Mouse (Mus musculus) liver, embryonic 11.5 days (tissue): Measurements from ENCODE around the gene Erbb3. TPM values are rescaled to one million over a fixed set of nuclear protein-coding genes. Genes with fewer than 3 reads are reported as not detected.
"Not testable (repeated sequence)": the region's sequence is repeated elsewhere in the genome, so short reads cannot be mapped to it uniquely, and the experiment has no call there.

Source experiments
- ATAC-seq: fragments of 200-750 bp; cut with Nextera tagmentation; replicated peaks from 2 replicates; pipeline ENCODE4 v1.8.0; 2017; ENCODE audit warnings: moderate number of reproducible peaks, mild to moderate bottlenecking, moderate TSS enrichment, moderate library complexity; ENCODE audit not compliant: low FRiP score
- DNase-seq: peaks from one replicate; pipeline ENCODE4 v3.0.0-alpha.2; 2017; ENCODE audit warnings: low spot score
- H3K27ac ChIP-seq: fragments of 300-500 bp; sonication (generic); 2 replicates; pipeline ENCODE4 v1.5.1; 2014; ENCODE audit warnings: mild to moderate bottlenecking, low read depth, low read length, control low read depth
- H3K27me3 ChIP-seq: fragments of 300-500 bp; sonication (generic); replicated peaks from 2 replicates; pipeline ENCODE4 v1.6.1; 2014; ENCODE audit warnings: low read length, mixed read lengths; ENCODE audit not compliant: control insufficient read depth, insufficient read depth
- H3K36me3 ChIP-seq: fragments of 300-500 bp; sonication (generic); 2 replicates; pipeline ENCODE4 v1.6.1; 2014; ENCODE audit warnings: mild to moderate bottlenecking, low read length, moderate library complexity, mixed read lengths; ENCODE audit not compliant: control insufficient read depth, insufficient read depth
- H3K4me1 ChIP-seq: fragments of 300-500 bp; sonication (generic); replicated peaks from 2 replicates; pipeline ENCODE4 v1.6.1; 2014; ENCODE audit warnings: low read length, mixed read lengths; ENCODE audit not compliant: control insufficient read depth, insufficient read depth
- H3K4me2 ChIP-seq: fragments of 300-500 bp; sonication (generic); 2 replicates; pipeline ENCODE4 v1.6.1; 2014; ENCODE audit warnings: mild to moderate bottlenecking, control low read depth, moderate library complexity
- H3K4me3 ChIP-seq: fragments of 300-500 bp; sonication (generic); 2 replicates; pipeline ENCODE4 v1.5.1; 2014; ENCODE audit warnings: low read depth, low read length, control low read depth
- H3K9ac ChIP-seq: fragments of 300-500 bp; sonication (generic); 2 replicates; pipeline ENCODE4 v1.6.1; 2014; ENCODE audit warnings: low read depth, low read length, control low read depth
- H3K9me3 ChIP-seq: fragments of 300-500 bp; sonication (generic); 2 replicates; pipeline ENCODE4 v1.6.1; 2016; ENCODE audit warnings: low read length, inconsistent platforms, mixed read lengths; ENCODE audit not compliant: control insufficient read depth
- WGBS: fragments of 180-500 bp; shearing (Covaris S2); extraction: QIAGEN DNeasy Blood & Tissue Kit; methylation state at CpG from one replicate; pipeline ENCODE4 v1.1.7; 2014; 5-methylcytosine and 5-hydroxymethylcytosine counted together
- polyA plus RNA-seq: library from polyadenylated mRNA; unstranded; fragments of >200 nt; fragmentation: Nextera tagmentation; extraction: Ambion mirVana; gene quantifications from 2 replicates; pipeline ENCODE4 v1.2.1, GENCODE M21; 2014

The Erbb3 gene
- polyA plus RNA-seq, 1 experiment from 2014 or later, result 3.0 TPM

DNA sequence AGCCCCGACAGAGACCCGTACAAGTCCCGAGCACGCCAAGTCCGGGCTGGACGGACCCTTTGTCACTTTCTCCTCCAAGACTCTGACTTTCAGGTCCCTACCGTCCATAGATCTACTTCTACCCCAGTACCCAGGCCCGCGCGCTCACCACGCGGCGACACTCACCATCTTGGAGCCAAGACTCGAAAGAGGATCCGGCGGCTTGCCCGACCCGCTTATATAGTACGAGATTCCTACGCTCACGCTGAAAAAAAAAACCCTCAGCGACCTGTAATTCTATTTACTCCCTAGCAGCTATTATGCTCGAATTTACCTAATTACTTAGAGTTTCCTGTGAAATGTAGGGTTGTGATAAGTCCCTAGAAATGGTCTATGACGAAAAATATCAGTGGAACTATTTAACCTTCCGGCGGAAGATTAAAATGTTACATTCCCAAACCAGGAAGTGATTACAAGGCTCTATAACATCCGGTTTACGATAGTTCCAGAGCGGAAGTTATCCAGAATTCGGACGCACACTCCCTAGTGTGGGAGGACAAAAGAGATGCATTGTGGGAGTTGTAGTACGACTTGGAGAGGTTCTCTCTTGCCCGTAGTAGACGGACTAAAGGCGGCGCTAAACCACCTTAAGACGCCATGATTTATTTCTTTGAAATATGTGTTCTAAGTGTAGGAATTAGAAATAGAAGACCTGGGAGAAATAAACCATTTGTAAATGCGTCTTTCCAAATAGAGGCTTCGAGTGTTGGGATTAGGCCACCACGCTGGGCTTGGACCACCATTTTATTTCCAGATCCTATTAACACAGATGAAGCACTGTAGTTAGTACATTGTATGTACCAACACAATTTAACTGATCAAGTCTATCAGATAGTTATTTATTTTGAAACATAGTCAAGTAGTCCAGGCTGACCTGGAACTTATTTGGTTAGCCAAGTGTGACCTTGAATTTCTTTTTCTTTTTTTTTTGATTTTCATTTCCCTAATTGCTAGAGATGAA, 37.2 kb upstream of the Erbb3 start, which contains the start of gene Rps26:
Gene Rps26 (minus strand): TSS at position 437 of the 1,000 bp plus-strand sequence.
- no peaks in the 10 kb centered on the region; the same call in 1 of the 2 replicates for H3K27me3 ChIP-seq
- H3K9me3 ChIP-seq, result no peaks in the 10 kb centered on the region
- H3K4me1 ChIP-seq, result peaks cover 13% of the 10 kb centered on the region
- H3K4me3 ChIP-seq, result peak within 1 kb of the TSS; percentile 87
- peak within 1 kb of the TSS; percentile 98 for H3K9ac ChIP-seq
- H3K36me3 ChIP-seq, result peaks cover 20% of the 10 kb centered on the region
- H3K4me2 ChIP-seq, result peak within 1 kb of the TSS; percentile 96
- ATAC-seq (peak; percentile 89), DNase-seq (peak; percentile 79)
- H3K27ac ChIP-seq, result peak within 1 kb of the TSS; percentile 87
- under 1% methylated on average over 40 of the region's 40 CpGs for WGBS

DNA sequence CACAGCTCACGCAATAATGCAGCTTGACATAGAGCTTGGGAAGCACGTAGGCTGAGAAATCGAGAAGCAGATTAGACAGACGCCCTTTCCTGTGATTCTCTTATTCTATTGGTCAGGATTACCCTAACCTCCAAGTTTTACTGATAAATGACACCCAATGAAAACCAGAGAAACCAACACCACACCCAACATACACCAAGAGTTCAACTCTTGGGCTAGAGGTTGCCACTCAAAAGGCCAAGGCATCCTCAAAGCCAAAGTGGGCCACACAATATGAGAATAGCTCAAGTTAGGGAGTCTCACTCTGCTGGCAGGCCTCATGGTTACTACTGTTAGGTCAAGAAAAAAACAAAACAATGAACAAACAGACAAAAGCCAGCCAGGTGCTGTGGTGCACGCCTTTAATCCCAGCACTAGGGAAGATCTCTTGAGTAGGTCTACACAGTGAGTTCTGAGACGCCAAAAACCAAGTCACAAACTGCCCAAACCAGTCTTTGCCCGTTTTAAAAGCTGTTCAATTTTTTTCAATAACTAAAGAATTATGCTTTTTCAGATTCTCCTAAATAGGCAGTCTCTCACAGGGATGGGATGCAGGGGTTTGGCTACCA, 35.9 kb upstream of the Erbb3 start:
- Histone ChIP-seq H3K9ac (peak overlapping the region; percentile 98), H3K36me3 (peaks cover 20% of the 10 kb centered on the region), H3K27me3 (no peaks in the 10 kb centered on the region), H3K9me3 (no peaks in the 10 kb centered on the region), H3K4me3 (peak overlapping the region; percentile 87), H3K4me1 (peaks cover 12% of the 10 kb centered on the region), H3K27ac (peak overlapping the region; percentile 87), H3K4me2 (peak overlapping the region; percentile 96)
- ATAC-seq, result peak; percentile 46
- 22% methylated on average over 7 of the region's 7 CpGs for WGBS
- DNase-seq, result no peak

DNA sequence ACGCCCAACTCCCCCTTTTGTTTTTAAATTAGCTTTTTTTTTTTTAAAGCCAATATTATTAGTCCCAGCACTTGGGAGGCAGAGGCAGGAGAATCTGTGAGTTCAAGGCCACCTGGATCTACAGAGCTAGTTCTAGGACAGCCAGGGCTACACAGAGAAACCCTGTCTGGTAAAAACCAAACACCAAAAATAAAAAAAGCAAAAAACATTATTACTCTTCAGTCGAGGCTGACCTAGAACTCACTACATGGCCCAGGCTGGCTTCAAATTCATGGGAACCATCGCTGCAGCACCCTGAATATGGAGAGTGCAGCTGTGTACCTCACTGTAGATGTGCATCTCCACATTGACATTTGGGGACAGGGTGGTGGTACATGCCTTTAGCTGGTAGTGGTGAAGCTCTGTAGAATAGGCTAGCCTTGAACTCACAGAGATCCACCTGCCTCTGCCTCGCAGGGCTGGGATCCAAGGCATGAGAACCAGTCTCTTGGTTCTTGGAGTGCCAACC, 33.7 kb upstream of the Erbb3 start:
- H3K27ac ChIP-seq, H3K4me2 ChIP-seq, H3K9me3 ChIP-seq, DNase-seq, H3K9ac ChIP-seq, H3K4me1 ChIP-seq, H3K27me3 ChIP-seq, ATAC-seq, H3K4me3 ChIP-seq: not testable (repeated sequence)
- peaks cover 20% of the 10 kb centered on the region for H3K36me3 ChIP-seq
- 76% methylated on average over 4 of the region's 4 CpGs for WGBS

DNA sequence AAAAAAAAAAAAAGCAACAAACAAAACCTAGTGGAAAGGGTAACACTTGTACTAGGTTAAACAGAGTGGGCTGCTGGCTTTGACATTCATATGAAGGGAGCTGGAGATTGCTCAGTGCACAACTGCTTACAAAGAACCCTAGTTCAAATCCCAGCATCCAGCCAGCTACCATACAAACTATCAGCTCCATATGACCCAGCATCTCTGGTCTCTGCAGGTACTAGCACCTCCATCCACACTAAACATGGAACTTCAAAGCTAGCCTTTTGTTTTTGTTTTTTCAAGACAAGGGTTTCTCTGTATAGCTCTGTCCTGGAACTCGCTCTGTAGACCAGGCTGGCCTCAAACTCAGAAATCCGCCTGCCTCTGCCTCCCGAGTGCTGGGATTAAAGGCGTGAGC, 33.2 kb upstream of the Erbb3 start:
- Histone ChIP-seq H3K4me2 (no peak overlapping the region), H3K4me3 (no peak overlapping the region), H3K9ac (no peak overlapping the region), H3K27me3 (no peaks in the 10 kb centered on the region), H3K27ac (no peak overlapping the region), H3K4me1 (peaks cover 7% of the 10 kb centered on the region), H3K9me3 (no peaks in the 10 kb centered on the region), H3K36me3 (peaks cover 20% of the 10 kb centered on the region)
- ATAC-seq (no peak), DNase-seq (no peak)
- WGBS, result 69% methylated on average over 4 of the region's 4 CpGs

DNA sequence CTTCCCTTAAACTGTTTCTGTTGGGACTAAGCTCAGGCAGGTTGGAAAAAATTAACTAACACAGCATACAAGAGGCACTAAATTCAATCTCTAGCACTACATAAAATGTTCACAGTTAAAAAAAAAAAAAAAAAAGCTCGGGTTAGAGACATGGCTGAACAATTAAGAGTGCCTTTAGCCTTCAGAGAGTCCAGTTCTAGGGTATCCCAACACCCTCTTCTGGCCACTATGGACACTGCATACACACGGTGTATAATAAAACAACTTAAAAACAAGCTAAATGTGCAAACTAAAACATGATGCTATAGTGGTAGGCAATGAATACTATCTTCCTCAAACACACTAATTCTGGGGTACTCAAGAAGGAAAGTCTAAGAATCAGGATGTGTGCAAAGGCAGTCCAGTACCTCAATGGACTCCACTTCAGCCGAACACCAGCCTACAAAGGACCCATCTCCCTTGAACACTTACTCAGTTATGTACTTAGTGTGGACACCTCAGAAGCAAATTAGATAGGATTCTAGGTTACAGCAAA, 32.6 kb upstream of the Erbb3 start:
- no peak for ATAC-seq
- DNase-seq, result no peak
- Histone ChIP-seq H3K9ac (no peak overlapping the region), H3K27ac (no peak overlapping the region), H3K27me3 (no peaks in the 10 kb centered on the region), H3K9me3 (no peaks in the 10 kb centered on the region), H3K4me2 (no peak overlapping the region), H3K4me3 (no peak overlapping the region), H3K4me1 (peaks cover 7% of the 10 kb centered on the region), H3K36me3 (peaks cover 20% of the 10 kb centered on the region)
- 60% methylated on average over 3 of the region's 3 CpGs for WGBS

- Histone ChIP-seq H3K4me1 (peaks cover 4% of the 10 kb centered on the region; the same call in 1 of the 2 replicates), H3K36me3 (peaks cover 15% of the 10 kb centered on the region), H3K27ac (no peak overlapping the region), H3K4me3 (no peak overlapping the region), H3K27me3 (no peaks in the 10 kb centered on the region), H3K9me3 (no peaks in the 10 kb centered on the region), H3K9ac (no peak overlapping the region), H3K4me2 (no peak overlapping the region)
- DNase-seq (no peak), ATAC-seq (no peak)
These were observed 30.8 kb upstream of the Erbb3 start for GRCm38 (mm10) chr10:128620241-128620640.

DNA sequence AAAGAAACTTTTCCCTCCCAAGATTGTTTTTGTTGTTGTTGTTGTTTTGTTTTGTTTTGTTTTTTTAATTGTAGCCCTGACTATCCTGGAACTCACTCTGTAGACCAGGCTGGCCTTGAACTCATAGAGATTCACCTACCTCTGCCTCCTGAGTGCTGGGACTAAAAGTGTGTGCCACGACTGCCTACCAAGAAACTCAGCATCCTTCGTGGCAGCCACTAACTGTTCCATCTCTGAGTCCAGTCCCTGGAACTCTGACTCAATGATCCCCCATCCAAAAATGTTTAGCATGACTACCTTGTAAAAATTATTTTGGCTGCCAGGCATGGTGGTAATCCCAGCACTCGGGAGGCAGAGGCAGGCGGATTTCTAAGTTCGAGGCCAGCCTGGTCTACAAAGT, 29.7 kb upstream of the Erbb3 start:
- not testable (repeated sequence) for DNase-seq, H3K9ac ChIP-seq, H3K36me3 ChIP-seq, H3K9me3 ChIP-seq, H3K4me2 ChIP-seq, H3K4me1 ChIP-seq, H3K27me3 ChIP-seq, ATAC-seq, H3K27ac ChIP-seq, H3K4me3 ChIP-seq
- 81% methylated on average over 5 of the region's 5 CpGs for WGBS

DNA sequence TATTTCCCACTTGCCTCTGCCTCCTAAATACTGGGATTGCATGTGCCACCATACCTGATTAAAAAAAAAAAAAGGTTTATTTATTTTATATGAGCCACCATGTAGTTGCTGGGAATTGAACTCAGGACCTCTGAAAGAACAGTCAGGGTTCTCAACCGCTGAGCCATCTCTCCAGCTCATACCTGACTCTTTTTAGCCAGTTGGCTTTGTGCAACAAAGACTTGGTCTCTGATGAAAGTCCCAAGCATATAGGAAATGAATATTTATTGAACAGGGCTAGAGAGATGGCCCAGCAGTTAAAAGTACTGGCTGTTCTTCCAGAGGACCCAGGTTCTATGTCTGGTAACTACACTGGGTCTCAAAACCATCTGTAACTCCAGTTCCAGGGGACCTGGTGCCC, 29.1 kb upstream of the Erbb3 start:
- H3K4me2 ChIP-seq, result no peak overlapping the region
- no peak overlapping the region for H3K9ac ChIP-seq
- H3K36me3 ChIP-seq, result no peaks in the 10 kb centered on the region; the same call in 1 of the 2 replicates
- ATAC-seq (no peak), DNase-seq (no peak)
- H3K4me1 ChIP-seq, result peaks cover 2% of the 10 kb centered on the region; the same call in 1 of the 2 replicates
- WGBS, result 81% methylated on average over 1 of the region's 1 CpGs
- H3K9me3 ChIP-seq, result no peaks in the 10 kb centered on the region
- H3K4me3 ChIP-seq, result no peak overlapping the region
- no peak overlapping the region for H3K27ac ChIP-seq
- H3K27me3 ChIP-seq, result no peaks in the 10 kb centered on the region
